Mouse (Mus musculus) cerebellum, adult 2 months (tissue): ENCODE measurements around the gene Kng1. TPM values are rescaled to one million over a fixed set of nuclear protein-coding genes. Genes with fewer than 3 reads are reported as not detected.
"Not testable (repeated sequence)": the region's sequence is repeated elsewhere in the genome, so short reads cannot be mapped to it uniquely, and the experiment has no call there.

ENCODE experiments used
- DNase-seq, 2 experiments: peaks; one replicate each; pipeline ENCODE4 v3.0.0; 2021
- H3K27ac ChIP-seq: fragments of 200-500 bp; 2 replicates; pipeline ENCODE4 v1.5.1; 2012; ENCODE audit warnings: low read length, control low read depth, inconsistent platforms; ENCODE audit not compliant: insufficient read depth
- H3K27me3 ChIP-seq: fragments of 200-500 bp; 2 replicates; pipeline ENCODE4 v1.6.1; 2012; ENCODE audit warnings: inconsistent platforms, mild to moderate bottlenecking, low read length, moderate library complexity; ENCODE audit not compliant: control insufficient read depth, insufficient read depth
- H3K4me1 ChIP-seq: fragments of 200-500 bp; 2 replicates; pipeline ENCODE4 v1.6.1; 2011; ENCODE audit warnings: low read length; ENCODE audit not compliant: control insufficient read depth, insufficient read depth
- H3K4me3 ChIP-seq: fragments of 200-500 bp; replicated peaks from 2 replicates; pipeline ENCODE3; 2011; ENCODE audit warnings: mild to moderate bottlenecking, low read depth, low read length, control low read depth; ENCODE audit not compliant: insufficient read depth
- CTCF ChIP-seq: fragments of 200-500 bp; IDR thresholded peaks from 2 replicates; pipeline ENCODE4 v1.5.1; 2011; ENCODE audit warnings: low read depth, mild to moderate bottlenecking, control low read depth, low read length, moderate library complexity, borderline replicate concordance; ENCODE audit not compliant: insufficient read depth
- POLR2A ChIP-seq: fragments of 200-500 bp; IDR thresholded peaks from 2 replicates; pipeline ENCODE4 v1.6.1; 2011; ENCODE audit warnings: low read length, control low read depth, borderline replicate concordance; ENCODE audit not compliant: insufficient read depth
- WGBS: fragments of 180-500 bp; shearing (Covaris S2); methylation state at CpG from one replicate; pipeline ENCODE4 v1.1.7; 2018; 5-methylcytosine and 5-hydroxymethylcytosine counted together
- polyA plus RNA-seq: library from polyadenylated mRNA; depleted of rRNA; stranded (reverse); fragments of >200 nt; gene quantifications from 2 replicates; pipeline ENCODE4 v1.2.3, GENCODE M21; 2012

The Kng1 gene
- polyA plus RNA-seq, 1 experiment: not detected

- DNase-seq: no peak
- Histone ChIP-seq H3K4me1 (no peaks in the 10 kb centered on the region), H3K27me3 (no peaks in the 10 kb centered on the region), H3K4me3 (no peak overlapping the region), H3K27ac (no peak overlapping the region)
- 87% methylated on average over 5 of the region's 5 CpGs for WGBS
- TF ChIP-seq CTCF: no peak
- TF ChIP-seq POLR2A: no peak
These were observed 26.8 kb upstream of the Kng1 start for GRCm38 (mm10) chr16:23030673-23031435.

- no peak for DNase-seq
- Histone ChIP-seq H3K4me3 (no peak overlapping the region), H3K27ac (no peak overlapping the region), H3K4me1 (no peaks in the 10 kb centered on the region), H3K27me3 (no peaks in the 10 kb centered on the region)
- TF ChIP-seq CTCF (no peak), POLR2A (no peak)
- 93% methylated on average over 4 of the region's 4 CpGs for WGBS
These were observed 24.0 kb upstream of the Kng1 start for GRCm38 (mm10) chr16:23033673-23034072.

- no peak for DNase-seq
- H3K27ac ChIP-seq: no peak overlapping the region
- TF ChIP-seq POLR2A (no peak), CTCF (no peak)
- H3K27me3 ChIP-seq: no peaks in the 10 kb centered on the region
- no peak overlapping the region for H3K4me3 ChIP-seq
- WGBS: 77% methylated on average over 7 of the region's 7 CpGs
- H3K4me1 ChIP-seq: no peaks in the 10 kb centered on the region
These were observed 19.9 kb upstream of the Kng1 start for GRCm38 (mm10) chr16:23037744-23038143.

- Histone ChIP-seq H3K4me3 (no peak overlapping the region), H3K4me1 (no peaks in the 10 kb centered on the region), H3K27me3 (no peaks in the 10 kb centered on the region), H3K27ac (no peak overlapping the region)
- no peak for DNase-seq
- 86% methylated on average over 4 of the region's 4 CpGs for WGBS
- TF ChIP-seq CTCF (no peak), POLR2A (no peak)
These were observed 18.4 kb upstream of the Kng1 start for GRCm38 (mm10) chr16:23039281-23039680.

- Histone ChIP-seq H3K27me3 (no peaks in the 10 kb centered on the region), H3K4me1 (no peaks in the 10 kb centered on the region), H3K4me3 (no peak overlapping the region), H3K27ac (no peak overlapping the region)
- WGBS: 67% methylated on average over 4 of the region's 4 CpGs
- TF ChIP-seq POLR2A (no peak), CTCF (no peak)
- DNase-seq: no peak
These were observed 16.8 kb upstream of the Kng1 start for GRCm38 (mm10) chr16:23040876-23041275.

- Histone ChIP-seq H3K27ac (no peak overlapping the region), H3K4me1 (no peaks in the 10 kb centered on the region), H3K27me3 (no peaks in the 10 kb centered on the region), H3K4me3 (no peak overlapping the region)
- TF ChIP-seq POLR2A (no peak), CTCF (no peak; the same call in 1 of the 2 replicates)
- 50% methylated on average over 5 of the region's 5 CpGs for WGBS
- DNase-seq: no peak
These were observed 11.3 kb upstream of the Kng1 start for GRCm38 (mm10) chr16:23046319-23046718.

GRCm38 (mm10) chr16:23059630-23060029 is 2.0 kb downstream of the Kng1 start:
- not testable (repeated sequence) for DNase-seq, H3K27me3 ChIP-seq, H3K4me1 ChIP-seq, H3K4me3 ChIP-seq, H3K27ac ChIP-seq
- WGBS: 70% methylated on average over 4 of the region's 4 CpGs

GRCm38 (mm10) chr16:23060781-23061325 is 3.2 kb downstream of the Kng1 start:
- H3K27ac ChIP-seq, H3K4me3 ChIP-seq, H3K4me1 ChIP-seq, DNase-seq, H3K27me3 ChIP-seq: not testable (repeated sequence)
- WGBS: 63% methylated on average over 5 of the region's 5 CpGs

GRCm38 (mm10) chr16:23077516-23077915 is 19.9 kb downstream of the Kng1 start:
- not testable (repeated sequence) for DNase-seq, H3K4me3 ChIP-seq, H3K4me1 ChIP-seq, H3K27me3 ChIP-seq, H3K27ac ChIP-seq
- WGBS: 71% methylated on average over 6 of the region's 6 CpGs

GRCm38 (mm10) chr16:23087159-23087558 is 29.5 kb downstream of the Kng1 start:
- H3K4me3 ChIP-seq: not testable (repeated sequence)
- WGBS: 76% methylated on average over 8 of the region's 8 CpGs

GRCm38 (mm10) chr16:23087712-23088111 is 30.0 kb downstream of the Kng1 start:
- not testable (repeated sequence) for H3K27me3 ChIP-seq, H3K4me3 ChIP-seq, H3K4me1 ChIP-seq, DNase-seq, H3K27ac ChIP-seq
- 34% methylated on average over 4 of the region's 4 CpGs for WGBS

More at GRCm38 (mm10) chr16:23087159-23087558, 29.5 kb downstream of the Kng1 start:
- H3K27me3 ChIP-seq, H3K27ac ChIP-seq, H3K4me1 ChIP-seq, DNase-seq: not testable (repeated sequence)
